Mouse (Mus musculus): ENCODE measurements at regions not wholly inside any gene's neighbourhood (a gene's known extent, or its start where the extent isn't known, plus 50 kb on each side); places are given as distances from the start of the nearest gene placed in this dataset. TPM values are rescaled to one million over a fixed set of nuclear protein-coding genes. Genes with fewer than 3 reads are reported as not detected.

Small RNA genes lying in the stretch of these regions (microRNA-seq; reads per million reads assigned to microRNA genes)
- gene Gm24369, result not detected

All from forebrain, embryonic 13.5 days (tissue).